Mouse (Mus musculus) embryo, embryonic 11 days (tissue): ENCODE results near the gene Brsk2.
A peak's percentile ranks its signal among the peaks of the same experiment; 100 is the strongest.
"Not testable (repeated sequence)": the region's sequence is repeated elsewhere in the genome, so short reads cannot be mapped to it uniquely, and the experiment has no call there.

Source experiments
- DNase-seq: peaks from one replicate; pipeline ENCODE4 v3.0.0-alpha.2; 2015

The Brsk2 gene

DNA sequence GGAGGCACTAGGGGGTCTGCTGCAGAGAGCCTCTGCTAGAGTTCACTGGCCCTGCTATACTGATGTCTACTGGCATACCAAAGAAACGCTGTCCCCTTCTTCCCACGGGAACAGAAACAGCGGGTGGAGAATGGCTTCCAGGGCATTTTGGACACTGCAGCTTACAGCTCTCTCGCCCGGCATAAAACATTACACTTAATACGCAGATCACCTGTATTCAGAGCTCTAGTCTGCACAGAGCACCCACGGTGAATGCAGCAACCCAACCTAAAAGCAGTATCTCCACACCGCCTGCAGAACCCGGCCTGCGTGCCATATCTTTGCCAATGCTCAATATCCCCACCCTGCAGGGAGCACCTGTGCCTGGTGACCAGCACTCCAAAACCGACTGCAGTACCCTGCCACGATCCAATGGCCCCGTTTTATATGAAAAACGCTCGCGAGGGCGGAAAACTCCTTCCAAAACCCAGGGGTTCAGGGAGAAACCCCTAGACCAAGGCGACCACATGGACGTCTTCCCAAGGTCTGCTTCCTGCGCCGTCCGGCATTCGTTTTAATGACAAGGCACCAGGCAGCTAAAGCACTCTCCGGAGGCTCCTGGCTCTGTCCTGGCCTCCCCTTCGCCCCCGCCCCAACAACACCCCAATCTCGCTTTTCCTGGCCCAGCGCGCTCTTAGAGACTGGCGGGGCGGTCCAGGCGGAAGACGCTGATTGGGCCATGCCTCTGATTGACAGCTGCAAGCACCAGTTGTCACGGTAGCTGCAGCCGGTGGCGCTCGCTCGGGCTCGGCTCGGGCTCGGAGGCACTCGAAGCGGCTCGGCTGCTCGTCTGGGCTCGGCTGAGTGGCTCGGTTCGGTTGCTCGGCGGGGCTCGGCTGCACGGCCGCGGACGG is at the start of gene Brsk2:
Gene Brsk2 (plus strand): TSS at position 846 of the 893 bp plus-strand sequence.
- DNase-seq: peak; percentile 95

DNA sequence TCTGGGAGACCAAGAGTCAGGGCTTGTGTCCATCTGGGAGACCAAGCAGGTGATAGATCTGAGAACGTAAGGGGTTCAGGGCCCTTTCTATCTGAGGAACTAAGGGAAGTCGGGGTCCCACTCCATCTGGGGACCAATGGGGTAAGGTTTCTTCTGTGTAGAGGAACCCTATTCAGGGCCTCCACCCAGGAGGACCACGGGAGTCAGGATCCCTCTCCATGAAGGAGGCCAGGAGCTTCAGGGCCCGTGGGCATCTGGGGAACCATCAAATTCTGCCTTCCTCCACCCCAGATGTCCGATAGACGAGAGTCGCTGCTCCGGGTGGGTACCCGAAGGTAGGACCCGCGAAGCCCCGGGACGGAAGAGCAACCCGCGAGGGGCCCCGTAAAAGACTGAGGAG is 47.7 kb upstream of the Brsk2 start:
- no peak for DNase-seq

- peak; percentile 100 for DNase-seq
Observed at GRCm38 (mm10) chr7:141902269-141902729, 47.3 kb upstream of the Brsk2 start.

DNA sequence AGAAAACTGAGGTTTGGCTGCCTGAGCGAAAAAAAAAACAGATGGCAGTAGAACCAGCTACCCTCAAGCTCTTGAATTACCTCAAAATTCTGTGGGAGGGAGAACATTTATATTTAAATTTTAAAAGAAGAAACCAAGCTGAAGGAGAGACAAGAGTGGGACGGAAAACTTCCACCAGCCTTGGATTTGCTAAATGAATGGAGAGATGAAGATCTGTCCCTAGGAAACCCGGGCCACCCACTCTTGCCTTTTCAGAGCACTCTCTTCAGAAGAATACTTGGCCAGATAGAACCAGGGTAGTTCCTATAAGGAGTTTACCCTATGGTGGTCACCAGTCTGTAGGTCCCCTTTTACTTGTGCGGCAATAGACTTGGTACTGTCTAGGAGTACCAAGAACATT is 46.8 kb upstream of the Brsk2 start:
- no peak for DNase-seq

DNA sequence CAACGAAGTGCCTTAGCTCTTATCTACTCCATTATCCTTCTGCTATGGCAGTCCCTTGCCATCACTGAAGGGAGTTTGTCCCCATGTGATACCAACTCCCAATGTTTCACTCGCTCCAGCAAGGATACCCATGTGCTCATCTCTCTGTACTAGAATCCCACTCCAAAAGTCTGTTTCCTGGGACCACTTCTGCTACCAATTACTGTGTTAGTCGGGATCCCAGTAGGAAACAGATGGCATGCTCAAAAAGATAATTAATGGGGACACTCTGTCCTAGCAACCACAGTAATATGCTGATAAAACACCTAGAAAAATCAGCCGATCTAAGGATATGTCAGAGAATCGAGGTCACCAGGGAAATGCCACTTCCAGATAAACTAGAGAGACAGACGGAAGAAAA is 41.0 kb upstream of the Brsk2 start:
- DNase-seq: no peak

DNA sequence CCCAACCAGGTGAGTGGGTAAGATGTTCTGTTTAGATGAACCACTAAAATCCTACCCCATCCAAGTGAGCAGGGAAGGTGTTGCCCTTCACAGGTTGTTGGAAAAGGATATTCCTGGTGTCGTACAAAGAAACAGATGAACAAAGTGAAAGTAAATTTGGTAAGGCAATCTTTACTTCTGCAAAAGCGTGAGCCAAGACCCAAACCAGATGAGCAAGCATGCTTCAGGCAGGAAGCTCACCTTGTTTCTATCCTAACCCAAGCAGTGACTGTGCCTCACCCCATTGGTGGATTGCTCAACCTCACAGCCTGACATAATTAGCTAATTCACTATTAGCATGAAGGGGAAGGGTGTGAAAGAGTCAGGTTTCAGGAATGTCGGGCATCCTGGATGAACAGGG is 38.2 kb upstream of the Brsk2 start:
- no peak for DNase-seq

DNA sequence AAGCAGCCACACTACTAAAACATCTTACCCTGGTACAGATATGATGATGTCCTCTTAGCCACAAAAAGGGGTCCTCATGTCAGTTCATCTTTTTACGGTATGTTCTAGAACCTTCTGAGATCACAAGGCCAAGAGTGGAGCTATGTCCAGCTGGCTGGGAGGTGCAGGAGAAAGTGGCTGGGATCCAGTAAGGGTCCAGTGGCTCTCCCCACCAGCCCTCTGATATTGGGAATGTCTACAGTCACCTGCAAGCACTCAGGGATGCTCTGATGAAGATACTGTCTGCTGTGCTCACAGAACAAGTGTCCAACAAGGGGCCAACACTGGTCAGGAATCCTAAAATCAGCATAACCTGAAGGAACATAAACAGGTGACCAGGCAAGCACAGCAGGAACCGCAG is 31.1 kb upstream of the Brsk2 start, which contains the start of gene Tollip:
Gene Tollip (minus strand): TSS at position 101 of the 400 bp plus-strand sequence.
- no peak for DNase-seq

DNA sequence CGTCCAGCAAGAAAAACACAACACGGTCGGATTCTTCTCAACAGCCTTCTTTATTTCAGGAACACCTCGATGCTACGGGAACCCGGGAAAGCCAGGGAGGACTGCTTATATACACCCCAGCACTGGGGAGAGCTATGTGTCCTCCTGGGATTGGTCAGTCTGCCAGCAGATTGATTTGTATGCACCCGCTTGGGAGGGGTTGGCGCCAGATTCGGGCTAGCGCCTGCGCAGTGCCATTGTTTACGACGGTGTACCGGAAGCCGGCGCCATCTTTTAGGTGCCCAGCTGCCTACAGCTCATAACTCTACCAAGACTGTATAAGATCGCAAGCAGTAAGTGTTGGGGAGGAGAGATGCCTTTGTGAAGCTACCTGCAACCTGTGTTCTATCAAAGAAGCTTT is 25.4 kb upstream of the Brsk2 start:
- not testable (repeated sequence) for DNase-seq

- peak; percentile 87 for DNase-seq
Observed at GRCm38 (mm10) chr7:141924917-141925316, 24.6 kb upstream of the Brsk2 start.

DNA sequence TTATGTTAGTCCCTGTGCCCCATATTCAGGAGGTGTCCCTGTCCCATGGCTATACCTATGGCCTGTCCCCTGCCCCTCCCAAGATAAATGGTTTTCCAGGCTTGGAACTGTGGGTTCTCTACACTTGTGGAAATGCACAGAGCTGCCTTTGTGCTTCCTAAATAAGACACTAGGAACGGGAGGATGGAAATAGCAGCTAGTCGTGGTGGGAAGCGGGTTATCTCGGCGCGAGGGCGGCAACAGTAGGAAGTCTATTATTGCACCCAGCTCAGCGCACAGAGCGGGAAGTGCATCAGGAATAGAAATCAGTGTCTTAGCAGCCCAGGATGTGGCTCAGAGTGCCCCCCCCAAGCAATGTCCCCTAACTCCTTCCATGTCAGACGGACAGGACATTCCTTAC is 20.9 kb upstream of the Brsk2 start:
- DNase-seq: no peak

- peak; percentile 63 for DNase-seq
Observed at GRCm38 (mm10) chr7:141934128-141934898, 15.2 kb upstream of the Brsk2 start.

GRCm38 (mm10) chr7:141934951-141935350 is 14.6 kb upstream of the Brsk2 start:
- no peak for DNase-seq

DNA sequence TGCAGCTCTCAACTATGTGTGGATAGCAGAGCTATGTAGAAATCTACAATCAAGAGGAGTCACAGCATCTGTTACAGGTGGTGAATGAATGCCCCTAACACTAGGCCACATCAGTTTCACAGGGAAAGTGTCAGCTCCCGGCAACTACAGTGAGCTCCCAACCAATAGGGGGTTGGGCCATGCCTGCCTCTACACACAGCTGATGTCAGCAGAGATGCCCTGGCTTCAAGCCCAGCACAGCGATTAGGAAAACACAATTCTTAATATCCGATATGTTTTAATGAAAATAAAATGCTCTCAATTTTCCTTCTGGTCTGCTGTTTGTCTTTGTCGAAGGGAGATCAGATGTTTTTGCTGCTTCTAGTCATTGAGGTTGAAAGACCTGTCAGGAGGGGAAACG is 6.1 kb upstream of the Brsk2 start:
- no peak for DNase-seq

GRCm38 (mm10) chr7:141945927-141946326 is 3.6 kb upstream of the Brsk2 start:
- DNase-seq: peak; percentile 36

DNA sequence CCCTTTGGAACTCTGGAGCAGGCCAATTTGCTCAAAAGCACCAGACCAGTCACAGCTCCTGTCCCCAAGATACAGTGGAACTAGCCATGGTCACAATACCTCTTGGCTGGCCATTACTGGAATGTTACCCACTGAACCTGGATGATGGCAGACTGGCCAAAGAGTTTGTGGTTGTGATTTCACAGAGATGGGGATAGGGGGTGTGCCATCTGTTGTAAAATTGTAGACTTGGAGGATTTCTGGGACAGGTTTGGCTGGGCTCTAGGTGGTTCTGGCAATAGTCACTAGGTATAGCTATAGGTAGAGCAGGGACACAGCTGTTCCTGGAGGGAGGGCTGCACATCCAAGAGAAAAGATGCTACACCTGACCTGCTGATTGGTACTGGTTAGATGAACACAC is 2.0 kb upstream of the Brsk2 start:
- DNase-seq: no peak

DNA sequence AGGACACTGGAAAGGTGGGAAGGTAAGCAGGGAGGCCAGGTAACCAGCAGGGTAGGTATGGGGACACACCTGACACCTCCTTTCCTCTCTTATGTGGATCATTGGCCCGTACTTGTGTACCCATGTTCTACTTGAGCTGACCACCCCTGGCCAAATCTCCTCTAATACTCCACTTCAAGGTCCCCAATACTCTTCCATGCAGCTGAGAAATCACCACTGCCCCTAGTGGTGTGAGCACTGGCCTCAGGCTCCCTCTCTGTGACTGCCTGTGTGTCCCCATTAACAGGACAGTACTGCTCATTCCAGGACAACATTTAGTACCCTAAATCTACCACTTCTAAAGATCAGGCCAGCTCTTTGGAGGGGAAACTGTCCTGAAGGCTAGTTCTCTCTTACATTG is 1.5 kb upstream of the Brsk2 start:
- DNase-seq: no peak

DNA sequence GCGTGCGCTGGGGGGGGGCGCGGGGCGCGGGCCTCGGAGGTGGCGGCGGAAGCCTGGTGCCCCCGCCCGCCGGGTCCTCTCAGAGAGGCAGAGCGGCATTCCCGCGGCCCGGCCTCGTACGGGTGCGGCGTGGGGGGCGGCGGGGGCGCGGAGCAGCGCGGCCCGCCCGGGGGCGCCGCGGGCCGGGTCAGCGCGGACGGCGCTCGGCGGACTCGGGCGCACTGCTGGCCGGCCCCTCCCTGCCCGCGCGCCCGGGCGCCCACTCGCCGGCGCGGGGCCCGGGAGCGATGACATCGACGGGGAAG is 200 bp downstream of the Brsk2 start:
- no peak for DNase-seq

DNA sequence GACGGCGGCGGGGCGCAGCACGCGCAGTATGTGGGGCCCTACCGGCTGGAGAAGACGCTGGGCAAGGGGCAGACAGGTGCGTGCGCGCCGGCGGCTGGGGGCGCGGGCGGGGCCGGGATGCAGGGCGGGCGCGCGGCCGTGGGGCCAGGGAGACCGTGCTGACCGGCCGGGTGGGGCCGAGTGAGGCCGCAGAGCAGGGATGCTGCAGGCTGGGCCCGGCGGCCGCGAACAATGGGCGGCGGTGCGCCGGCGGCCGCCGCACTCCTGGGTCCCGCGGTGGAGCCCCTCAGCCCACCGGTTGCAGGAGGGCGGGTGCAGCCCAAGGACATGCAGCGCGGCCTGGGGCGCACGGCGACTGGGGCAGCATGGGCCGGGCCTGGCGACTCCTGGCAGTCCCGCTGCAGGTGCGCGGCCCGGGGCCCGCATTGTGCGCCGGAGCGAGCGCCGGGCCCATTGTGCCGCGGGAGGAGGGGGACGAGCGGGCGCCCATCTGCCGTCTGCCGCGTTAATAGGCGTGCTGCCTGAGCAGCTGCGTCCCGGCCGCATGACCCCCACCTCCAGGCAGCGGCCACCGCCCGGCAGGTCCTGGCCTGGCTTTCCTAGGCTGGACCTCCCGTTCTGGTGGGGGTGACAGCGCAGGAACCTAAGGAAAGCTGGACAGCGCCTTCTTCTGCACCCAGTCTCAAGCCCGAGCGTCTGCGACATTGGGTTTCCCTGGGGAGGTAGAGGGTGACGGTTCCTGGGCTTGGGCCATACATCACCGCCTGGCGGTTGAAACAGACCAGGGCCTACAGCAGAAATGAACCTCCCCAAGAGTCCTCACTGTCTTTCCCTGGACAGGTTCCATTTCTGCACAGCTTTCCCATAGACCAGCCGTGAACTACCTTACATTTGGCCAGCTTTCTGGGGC is 808 bp downstream of the Brsk2 start:
- peak; percentile 76 for DNase-seq

DNA sequence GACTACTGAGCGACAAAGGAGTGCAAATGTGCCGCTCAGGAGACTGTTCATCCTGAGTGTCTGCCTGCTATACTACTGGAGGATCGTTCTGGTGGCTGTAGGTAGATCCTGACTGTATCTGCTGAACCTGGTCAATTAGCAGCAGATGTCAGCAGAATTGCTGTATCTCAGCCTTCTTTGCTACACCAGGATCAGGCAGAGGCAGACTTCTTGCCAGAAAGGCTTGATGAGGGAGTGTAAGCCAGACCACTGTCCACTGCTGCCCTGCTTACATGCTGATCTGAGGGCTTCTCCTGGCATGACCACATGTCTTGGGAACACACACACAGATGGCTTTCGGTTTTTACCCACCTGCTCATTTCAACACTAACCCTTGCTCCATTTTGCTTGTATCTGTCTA is 2.3 kb downstream of the Brsk2 start:
- DNase-seq: no peak

DNA sequence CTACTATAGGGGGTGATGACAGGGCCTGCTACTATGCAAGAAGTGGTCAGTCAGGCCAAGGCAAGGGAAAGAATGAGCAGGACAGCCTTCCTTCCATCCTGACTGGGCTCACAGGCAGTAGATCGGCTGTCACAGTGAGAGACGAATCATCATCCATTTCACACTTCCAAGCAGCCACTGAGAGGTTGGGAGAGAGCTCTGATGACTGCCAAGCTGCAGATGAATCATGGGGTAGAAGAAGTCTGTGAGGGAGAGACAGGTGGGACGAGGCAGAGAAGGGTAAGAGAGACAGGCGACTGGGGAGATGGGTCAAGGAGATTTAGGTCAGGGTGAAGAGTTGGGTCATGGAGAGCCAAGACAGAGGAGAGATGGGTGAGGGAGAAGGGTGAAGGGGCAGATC is 3.4 kb downstream of the Brsk2 start:
- DNase-seq: no peak

GRCm38 (mm10) chr7:141953616-141954015 is 4.1 kb downstream of the Brsk2 start:
- no peak for DNase-seq

DNA sequence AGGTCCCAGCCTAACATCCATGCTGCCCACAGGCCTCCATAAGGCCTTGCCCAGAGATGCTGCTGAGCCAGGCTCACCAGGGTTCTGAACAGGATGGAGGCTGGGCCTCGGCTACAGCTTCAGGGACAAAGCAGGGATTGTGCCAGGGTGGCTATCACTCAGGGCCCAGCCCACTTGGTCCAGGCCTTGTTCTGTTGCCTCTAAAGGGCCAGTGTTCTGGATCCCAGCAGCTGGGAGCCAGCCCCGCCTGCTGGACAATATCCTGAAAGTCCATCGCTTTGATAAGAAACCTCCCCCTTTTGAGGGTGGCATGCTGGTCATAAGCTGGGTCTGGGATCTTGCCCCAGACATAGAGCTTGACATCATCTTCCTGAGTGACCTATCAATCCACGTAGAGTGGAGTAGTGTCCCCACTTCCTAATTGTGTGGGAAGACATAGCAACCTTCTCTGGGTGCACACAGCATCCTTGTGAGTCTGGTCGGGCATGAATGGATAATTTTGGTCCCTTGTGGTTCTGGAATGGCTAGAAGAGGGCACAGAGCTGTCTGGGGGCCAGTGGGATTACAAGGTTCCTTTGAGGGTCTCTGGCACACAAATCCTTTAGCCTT is 6.1 kb downstream of the Brsk2 start:
- no peak for DNase-seq

DNA sequence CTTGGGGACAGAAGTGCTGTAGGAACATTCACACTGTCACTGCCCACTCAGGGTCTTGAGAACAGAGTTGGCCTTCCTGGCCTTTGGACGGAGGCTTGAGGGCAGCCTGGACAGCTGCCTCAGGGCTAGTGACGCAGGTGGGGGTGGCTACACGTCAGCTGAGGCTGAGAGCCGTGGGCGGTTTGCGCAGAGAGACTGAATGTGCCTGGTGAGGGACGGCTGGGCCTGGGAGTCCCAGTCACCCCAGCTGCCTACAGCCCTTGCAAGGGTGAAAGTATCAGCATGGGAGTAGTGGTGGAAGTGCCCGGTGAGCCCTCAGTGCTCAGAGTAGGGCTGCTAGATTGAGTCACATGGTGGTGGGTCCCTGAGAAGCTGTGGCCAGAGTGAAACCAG is 6.6 kb downstream of the Brsk2 start:
- no peak for DNase-seq
